Mouse (Mus musculus): ENCODE results near the gene Zfp423. TPM values are rescaled to one million over a fixed set of nuclear protein-coding genes. Genes with fewer than 3 reads are reported as not detected.

The Zfp423 gene
- polyA plus RNA-seq, 1 experiment: not detected

- Histone ChIP-seq H3K9me3 (ENCODE audit: control insufficient read depth, low read length) (no peaks in the 10 kb centered on the region), H3K36me3 (ENCODE audit: control insufficient read depth) (no peaks in the 10 kb centered on the region), H3K4me3 (replicated peaks) (no peak overlapping the region), H3K4me1 (ENCODE audit: control insufficient read depth) (no peaks in the 10 kb centered on the region), H3K27me3 (ENCODE audit: control insufficient read depth) (no peaks in the 10 kb centered on the region)
- TF ChIP-seq TAL1 (IDR thresholded peaks at IDR 0.05; ENCODE audit: low read length) (no peak), GATA1 (IDR thresholded peaks at IDR 0.05; ENCODE audit: low read length) (no peak)
Observed at GRCm38 (mm10) chr8:87685392-87685791, 274.0 kb downstream of the Zfp423 start.

DNA sequence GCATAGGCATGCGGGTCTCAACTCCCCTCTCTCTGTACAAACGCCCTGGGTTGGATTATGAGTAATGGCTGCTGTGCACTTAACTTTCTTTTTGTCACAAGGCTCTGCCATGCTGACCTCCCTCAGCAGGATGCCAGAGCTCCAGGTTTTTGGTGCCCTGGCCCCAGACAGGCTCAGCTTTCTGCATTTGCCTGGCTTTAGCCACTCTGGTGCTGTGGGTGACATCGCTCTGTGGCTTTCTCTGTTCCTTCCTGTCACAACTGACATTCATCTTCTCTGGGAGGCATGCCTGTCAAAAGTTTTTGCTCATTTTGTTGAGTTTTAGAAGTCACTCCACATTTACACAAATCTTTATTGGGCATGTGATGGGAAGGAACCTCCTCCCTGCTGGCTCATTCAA lies 277.3 kb downstream of the Zfp423 start:
- no peaks in the 10 kb centered on the region for H3K9me3 ChIP-seq (ENCODE audit: control insufficient read depth, low read length)

GRCm38 (mm10) chr8:87680034-87680433 lies 279.4 kb downstream of the Zfp423 start:
- no peaks in the 10 kb centered on the region for H3K9me3 ChIP-seq (ENCODE audit: control insufficient read depth, low read length)
- no peaks in the 10 kb centered on the region for H3K27me3 ChIP-seq (ENCODE audit: control insufficient read depth)
- TF ChIP-seq TAL1 (IDR thresholded peaks at IDR 0.05; ENCODE audit: low read length) (no peak), GATA1 (IDR thresholded peaks at IDR 0.05; ENCODE audit: low read length) (no peak)
- H3K4me3 ChIP-seq (replicated peaks): no peak overlapping the region
- H3K4me1 ChIP-seq (ENCODE audit: control insufficient read depth): no peaks in the 10 kb centered on the region
- no peaks in the 10 kb centered on the region for H3K36me3 ChIP-seq (ENCODE audit: control insufficient read depth)

More for the DNA sequence above, 277.3 kb downstream of the Zfp423 start:
- Histone ChIP-seq H3K4me1 (ENCODE audit: control insufficient read depth) (no peaks in the 10 kb centered on the region), H3K36me3 (ENCODE audit: control insufficient read depth) (no peaks in the 10 kb centered on the region), H3K27me3 (ENCODE audit: control insufficient read depth) (no peaks in the 10 kb centered on the region), H3K4me3 (replicated peaks) (no peak overlapping the region)
- TF ChIP-seq TAL1 (IDR thresholded peaks at IDR 0.05; ENCODE audit: low read length) (no peak), GATA1 (IDR thresholded peaks at IDR 0.05; ENCODE audit: low read length) (no peak)

DNA sequence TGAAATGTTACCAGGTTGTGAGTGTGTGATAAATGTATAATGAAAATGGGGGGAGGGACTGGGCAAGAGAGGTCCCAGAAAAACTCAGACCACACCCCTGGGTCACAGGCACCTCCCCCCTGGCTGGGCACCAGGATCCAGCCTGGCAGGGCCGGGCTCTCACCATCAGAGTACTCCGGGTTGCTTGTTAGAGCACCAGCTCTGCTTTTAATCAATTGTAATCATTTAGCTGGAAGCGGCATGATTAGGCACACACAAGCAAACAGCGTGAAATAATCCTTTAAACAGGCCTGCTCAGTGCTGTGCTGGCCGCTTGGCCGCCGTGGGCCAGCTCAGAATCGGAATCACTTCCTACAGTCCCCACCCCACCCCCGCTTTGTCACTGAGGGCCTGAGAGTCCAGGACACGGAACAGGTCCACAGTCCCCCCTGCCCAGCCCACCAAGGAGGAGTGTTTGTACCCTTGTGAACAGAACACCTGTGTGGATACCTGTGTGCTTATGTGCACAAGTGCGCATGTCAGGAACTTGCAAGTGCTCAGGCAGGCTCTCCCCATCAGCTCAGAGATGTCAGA lies 279.9 kb downstream of the Zfp423 start:
- H3K27me3 ChIP-seq (ENCODE audit: control insufficient read depth): no peaks in the 10 kb centered on the region
- H3K9me3 ChIP-seq (ENCODE audit: control insufficient read depth, low read length): no peaks in the 10 kb centered on the region
- no peak overlapping the region for H3K4me3 ChIP-seq (replicated peaks)
- no peaks in the 10 kb centered on the region for H3K36me3 ChIP-seq (ENCODE audit: control insufficient read depth)
- no peaks in the 10 kb centered on the region for H3K4me1 ChIP-seq (ENCODE audit: control insufficient read depth)
- TF ChIP-seq TAL1 (IDR thresholded peaks at IDR 0.05; ENCODE audit: low read length): no peak
- no peak for TF ChIP-seq GATA1 (IDR thresholded peaks at IDR 0.05; ENCODE audit: low read length)

DNA sequence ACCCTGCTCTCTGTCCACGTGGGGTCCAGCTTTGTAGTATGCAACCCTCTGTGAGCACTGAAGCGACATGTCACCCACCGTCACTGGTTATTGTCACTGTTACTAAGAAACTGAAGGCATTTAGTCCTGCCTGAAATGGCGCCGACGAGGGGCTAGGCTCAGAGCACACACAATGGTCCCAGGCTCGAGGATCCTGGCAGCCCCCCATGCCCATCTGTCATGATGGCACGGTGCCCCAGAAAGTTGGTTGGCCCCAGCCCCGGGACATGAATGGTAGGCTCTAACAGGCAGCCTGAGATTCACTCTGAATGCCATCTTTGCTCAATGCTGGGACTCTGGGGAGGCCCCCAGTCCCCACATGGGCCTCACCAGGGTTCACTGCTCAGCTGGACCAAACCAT lies 284.0 kb downstream of the Zfp423 start:
- no peaks in the 10 kb centered on the region for H3K9me3 ChIP-seq (ENCODE audit: control insufficient read depth, low read length)
- TF ChIP-seq TAL1 (IDR thresholded peaks at IDR 0.05; ENCODE audit: low read length) (no peak), GATA1 (IDR thresholded peaks at IDR 0.05; ENCODE audit: low read length) (no peak)
- no peaks in the 10 kb centered on the region for H3K4me1 ChIP-seq (ENCODE audit: control insufficient read depth)
- no peak overlapping the region for H3K4me3 ChIP-seq (replicated peaks)
- H3K27me3 ChIP-seq (ENCODE audit: control insufficient read depth): no peaks in the 10 kb centered on the region
- H3K36me3 ChIP-seq (ENCODE audit: control insufficient read depth): no peaks in the 10 kb centered on the region

DNA sequence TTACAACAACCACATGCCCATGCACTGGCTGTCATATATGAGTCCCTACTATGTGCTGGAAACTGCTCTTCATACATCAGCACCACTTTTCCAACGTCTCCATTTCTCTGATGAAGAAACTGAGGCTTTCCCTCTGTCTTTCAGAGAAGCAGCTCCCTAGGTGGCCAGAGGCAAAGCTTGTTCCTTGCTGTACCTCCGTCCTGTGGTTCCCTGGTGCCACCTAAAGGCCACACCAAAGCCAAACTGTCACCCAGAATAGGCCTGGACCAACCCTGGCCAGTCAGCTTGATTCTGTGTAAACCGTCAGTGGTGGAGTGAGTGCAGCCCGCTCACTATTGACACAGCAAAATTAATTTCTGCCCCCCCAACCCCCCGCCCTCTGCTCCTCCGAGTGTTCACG lies 285.2 kb downstream of the Zfp423 start:
- H3K4me3 ChIP-seq (replicated peaks): no peak overlapping the region
- no peaks in the 10 kb centered on the region for H3K36me3 ChIP-seq (ENCODE audit: control insufficient read depth)
- no peaks in the 10 kb centered on the region for H3K4me1 ChIP-seq (ENCODE audit: control insufficient read depth)
- TF ChIP-seq GATA1 (IDR thresholded peaks at IDR 0.05; ENCODE audit: low read length) (no peak), TAL1 (IDR thresholded peaks at IDR 0.05; ENCODE audit: low read length) (no peak)
- no peaks in the 10 kb centered on the region for H3K27me3 ChIP-seq (ENCODE audit: control insufficient read depth)
- no peaks in the 10 kb centered on the region for H3K9me3 ChIP-seq (ENCODE audit: control insufficient read depth, low read length)

DNA sequence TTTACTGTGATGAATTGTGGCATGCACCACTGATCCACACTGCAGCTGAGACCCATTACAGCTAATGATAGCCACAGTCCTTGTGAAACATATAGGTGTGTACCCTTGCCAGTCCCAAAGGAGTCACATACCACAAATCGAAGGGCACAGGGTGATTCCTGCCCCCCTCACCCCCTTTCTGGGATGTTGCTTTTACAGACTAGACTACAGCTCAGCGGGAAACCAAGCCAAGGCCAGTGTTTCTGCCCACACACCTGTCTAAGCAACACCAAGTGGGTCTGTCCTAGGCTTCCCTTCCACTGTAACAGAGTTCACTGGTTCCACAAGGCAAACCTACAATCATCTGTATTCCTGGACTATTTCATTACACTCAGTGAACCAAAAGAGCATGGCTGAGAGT lies 287.2 kb downstream of the Zfp423 start:
- Histone ChIP-seq H3K9me3 (ENCODE audit: control insufficient read depth, low read length) (no peaks in the 10 kb centered on the region), H3K4me3 (replicated peaks) (no peak overlapping the region), H3K27me3 (ENCODE audit: control insufficient read depth) (no peaks in the 10 kb centered on the region), H3K36me3 (ENCODE audit: control insufficient read depth) (no peaks in the 10 kb centered on the region), H3K4me1 (ENCODE audit: control insufficient read depth) (no peaks in the 10 kb centered on the region)
- TF ChIP-seq TAL1 (IDR thresholded peaks at IDR 0.05; ENCODE audit: low read length) (no peak), GATA1 (IDR thresholded peaks at IDR 0.05; ENCODE audit: low read length) (no peak)

DNA sequence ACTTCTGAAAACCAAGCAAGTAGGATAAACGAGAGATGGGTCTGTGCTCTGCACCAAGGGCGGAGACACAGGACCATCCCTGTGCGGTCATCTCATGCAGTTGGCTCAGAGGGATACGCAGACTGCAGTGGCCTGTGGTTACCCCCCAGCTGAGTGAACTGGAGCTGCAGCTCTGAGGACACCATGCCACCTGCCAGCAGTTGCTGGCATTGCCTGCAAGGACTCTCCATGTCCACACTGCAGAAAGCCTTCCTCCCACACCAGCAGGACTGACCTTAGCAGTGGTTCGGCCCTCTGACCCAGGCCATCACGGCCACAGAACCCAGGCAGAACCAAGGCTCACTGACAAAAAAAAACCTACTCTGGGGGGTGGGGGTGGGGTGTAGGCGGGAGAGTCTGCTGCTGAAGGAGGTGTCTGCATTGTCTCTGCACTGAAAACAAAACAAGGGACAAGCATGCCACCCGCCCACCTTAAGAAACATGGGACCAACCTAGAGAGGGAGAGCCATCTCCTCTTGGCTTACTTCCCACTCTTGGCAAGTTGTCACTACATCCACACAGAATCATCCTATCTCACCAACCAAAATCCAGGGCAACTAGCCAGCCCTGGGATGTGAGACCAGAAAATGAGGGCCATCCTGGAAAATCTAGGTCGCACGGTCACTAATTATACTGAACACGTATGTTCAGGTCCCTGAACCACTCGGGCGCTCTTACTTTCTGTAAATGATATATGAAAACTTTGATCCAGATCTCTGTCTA lies 288.0 kb downstream of the Zfp423 start:
- Histone ChIP-seq H3K4me3 (replicated peaks) (no peak overlapping the region), H3K36me3 (ENCODE audit: control insufficient read depth) (no peaks in the 10 kb centered on the region), H3K4me1 (ENCODE audit: control insufficient read depth) (no peaks in the 10 kb centered on the region), H3K27me3 (ENCODE audit: control insufficient read depth) (no peaks in the 10 kb centered on the region), H3K9me3 (ENCODE audit: control insufficient read depth, low read length) (no peaks in the 10 kb centered on the region)
- TF ChIP-seq TAL1 (IDR thresholded peaks at IDR 0.05; ENCODE audit: low read length): no peak
- TF ChIP-seq GATA1 (IDR thresholded peaks at IDR 0.05; ENCODE audit: low read length): no peak

- no peak overlapping the region for H3K4me3 ChIP-seq (replicated peaks)
- TF ChIP-seq TAL1 (IDR thresholded peaks at IDR 0.05; ENCODE audit: low read length) (no peak), GATA1 (IDR thresholded peaks at IDR 0.05; ENCODE audit: low read length) (no peak)
- no peaks in the 10 kb centered on the region for H3K27me3 ChIP-seq (ENCODE audit: control insufficient read depth)
- no peaks in the 10 kb centered on the region for H3K9me3 ChIP-seq (ENCODE audit: control insufficient read depth, low read length)
- no peaks in the 10 kb centered on the region for H3K36me3 ChIP-seq (ENCODE audit: control insufficient read depth)
- no peaks in the 10 kb centered on the region for H3K4me1 ChIP-seq (ENCODE audit: control insufficient read depth)
Observed at GRCm38 (mm10) chr8:87670232-87670631, 289.2 kb downstream of the Zfp423 start.
